Mouse (Mus musculus) heart, adult 18-20 months (tissue): ENCODE measurements around the gene Szrd1. TPM values are rescaled to one million over a fixed set of nuclear protein-coding genes. Genes with fewer than 3 reads are reported as not detected.

ENCODE experiments used
- DNase-seq, 2 experiments: peaks; one replicate each; pipeline ENCODE4 v3.0.0; 2021 to 2022; ENCODE audit warnings: mixed read lengths in 1 of 2
- total RNA-seq, 2 experiments: library from RNA; stranded (reverse); gene quantifications; 2 replicates each; pipeline ENCODE4 v1.2.3; 2021

The Szrd1 gene
- total RNA-seq, 2 experiments from 2014 or later, result 87.6 to 95.7 TPM

DNA sequence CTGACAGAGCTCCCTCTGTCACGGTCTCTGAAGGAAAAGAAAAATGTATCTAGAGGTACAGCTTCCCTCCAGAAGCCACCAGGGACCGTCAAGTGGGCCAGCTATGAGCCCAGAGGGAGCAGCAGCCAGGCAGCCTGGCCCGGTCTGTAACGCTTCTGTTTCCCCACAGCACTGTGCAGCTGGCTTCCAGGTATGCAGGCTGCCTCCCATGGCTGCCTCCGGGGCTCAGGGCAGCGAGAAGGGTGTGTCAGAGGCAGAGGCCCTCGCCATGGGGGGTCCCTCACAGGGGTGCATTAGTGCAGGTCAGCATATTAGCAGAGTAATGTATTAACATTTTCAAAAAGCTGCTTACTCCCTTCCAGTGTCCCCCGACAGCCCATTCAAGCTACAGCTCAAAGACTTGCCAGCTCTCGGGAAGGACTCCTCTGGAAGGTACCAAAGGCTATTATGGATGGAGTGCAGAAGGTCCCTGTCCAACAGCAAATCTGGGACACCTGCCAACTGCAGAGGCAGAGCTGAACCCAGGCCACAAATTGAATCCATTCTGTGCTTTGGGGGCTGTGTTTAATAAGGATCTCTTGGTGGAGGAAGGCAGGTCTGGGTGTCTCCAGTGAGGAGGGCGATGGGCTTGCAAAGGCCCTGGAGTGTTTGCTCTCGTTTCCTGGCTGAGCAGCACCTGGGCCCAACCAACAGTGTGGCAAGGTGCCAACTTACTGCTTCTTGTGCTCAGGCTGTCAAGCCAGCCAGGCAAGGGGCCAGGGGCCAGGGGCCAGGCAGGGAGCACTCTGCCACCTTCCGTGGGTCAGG, 72.7 kb downstream of the Szrd1 start:
- peak; percentile 58 for DNase-seq

DNA sequence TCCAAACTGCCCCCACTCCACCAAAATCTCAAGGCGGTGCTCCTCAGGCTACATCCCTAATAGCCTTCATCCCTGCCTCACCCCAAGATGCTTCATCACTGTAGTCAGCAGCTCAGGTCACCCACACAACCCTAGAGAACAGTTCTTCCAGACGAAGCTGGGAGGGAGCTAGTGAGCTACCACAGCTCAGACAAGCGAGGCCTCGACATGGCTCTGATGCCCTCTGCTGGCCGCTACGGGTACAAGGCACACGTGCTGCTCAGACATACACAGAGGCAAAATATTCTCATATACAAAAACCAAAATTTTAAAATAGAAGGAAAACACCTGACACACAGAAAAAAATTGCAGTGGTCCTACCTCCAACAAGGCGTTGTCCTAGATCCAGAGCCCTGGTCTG, 74.5 kb downstream of the Szrd1 start:
- peak; percentile 79 to 82 for DNase-seq

DNA sequence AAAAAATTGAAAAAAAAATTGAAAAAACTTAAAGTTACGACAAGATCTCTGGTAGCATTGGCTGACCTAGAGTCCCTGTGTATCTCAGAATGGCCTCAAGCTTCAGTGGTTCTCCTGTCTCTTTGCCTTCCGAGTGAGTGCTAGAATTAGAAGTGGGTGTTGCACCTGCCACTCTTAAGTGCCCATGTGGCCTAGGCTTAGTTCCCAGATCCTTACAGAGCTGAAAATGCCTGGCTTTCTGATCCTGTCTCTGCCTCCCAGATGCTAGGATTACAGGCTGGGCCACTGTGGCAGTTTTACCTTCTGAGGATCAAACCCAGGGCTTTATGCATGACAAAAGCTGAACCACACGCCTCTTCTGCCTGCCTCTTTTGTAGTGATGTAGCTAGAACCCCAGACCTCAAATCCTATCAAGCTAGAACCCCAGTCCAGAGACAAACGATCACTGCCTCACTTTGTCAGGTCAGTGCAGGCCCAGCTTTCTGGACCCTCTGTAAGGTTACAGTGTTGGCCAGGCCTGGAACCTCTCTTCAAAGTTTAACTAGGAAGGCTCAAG, 75.4 kb downstream of the Szrd1 start:
- DNase-seq, result no peak

Other genes starting within 250 kb of the Szrd1 start
- 1 to 10 TPM in 1 of 2 experiments, under 1 TPM in 1; 0.97 to 1.4 TPM for gene Padi2, start 233.4 kb downstream of the Szrd1 start, total RNA-seq
- 1,000 to 10,000 TPM; 1,306 to 1,387 TPM for gene Sdhb, start 178.6 kb downstream of the Szrd1 start, total RNA-seq
- 10 to 100 TPM; 14.3 to 17.3 TPM for gene Atp13a2, start 152.9 kb downstream of the Szrd1 start, total RNA-seq
- gene Mfap2, start 129.4 kb downstream of the Szrd1 start, total RNA-seq, result 1 to 10 TPM; 1.6 to 2.5 TPM
- gene Crocc, start 79.2 kb downstream of the Szrd1 start, total RNA-seq, result 1 to 10 TPM; 4.1 to 4.3 TPM
- gene Necap2, start 61.4 kb downstream of the Szrd1 start, total RNA-seq, result 10 to 100 TPM; 13.4 to 14.5 TPM
- gene Spata21, start 51.4 kb downstream of the Szrd1 start, total RNA-seq, result not detected
- gene Fbxo42, start 8.1 kb upstream of the Szrd1 start, total RNA-seq, result 10 to 100 TPM; 10.4 to 10.8 TPM
- 1 to 10 TPM in 1 of 2 experiments, under 1 TPM in 1; 0.52 to 1.2 TPM for gene Rsg1, start 74.2 kb upstream of the Szrd1 start, total RNA-seq
- gene Arhgef19, start 99.7 kb upstream of the Szrd1 start, total RNA-seq, result 10 to 100 TPM; 28.3 to 31.3 TPM
- 1 to 10 TPM; 6.2 to 6.6 TPM for gene Epha2, start 161.5 kb upstream of the Szrd1 start, total RNA-seq
- gene Fam131c, start 228.4 kb upstream of the Szrd1 start, total RNA-seq, result 1 to 10 TPM; 3.1 to 3.7 TPM